Mouse (Mus musculus) cerebellum, adult 11-12 months (tissue): Measurements from ENCODE around the gene Cntn6.

Source experiments
- DNase-seq: peaks from one replicate; pipeline ENCODE4 v3.0.0; 2022

Gene Cntn6

DNA sequence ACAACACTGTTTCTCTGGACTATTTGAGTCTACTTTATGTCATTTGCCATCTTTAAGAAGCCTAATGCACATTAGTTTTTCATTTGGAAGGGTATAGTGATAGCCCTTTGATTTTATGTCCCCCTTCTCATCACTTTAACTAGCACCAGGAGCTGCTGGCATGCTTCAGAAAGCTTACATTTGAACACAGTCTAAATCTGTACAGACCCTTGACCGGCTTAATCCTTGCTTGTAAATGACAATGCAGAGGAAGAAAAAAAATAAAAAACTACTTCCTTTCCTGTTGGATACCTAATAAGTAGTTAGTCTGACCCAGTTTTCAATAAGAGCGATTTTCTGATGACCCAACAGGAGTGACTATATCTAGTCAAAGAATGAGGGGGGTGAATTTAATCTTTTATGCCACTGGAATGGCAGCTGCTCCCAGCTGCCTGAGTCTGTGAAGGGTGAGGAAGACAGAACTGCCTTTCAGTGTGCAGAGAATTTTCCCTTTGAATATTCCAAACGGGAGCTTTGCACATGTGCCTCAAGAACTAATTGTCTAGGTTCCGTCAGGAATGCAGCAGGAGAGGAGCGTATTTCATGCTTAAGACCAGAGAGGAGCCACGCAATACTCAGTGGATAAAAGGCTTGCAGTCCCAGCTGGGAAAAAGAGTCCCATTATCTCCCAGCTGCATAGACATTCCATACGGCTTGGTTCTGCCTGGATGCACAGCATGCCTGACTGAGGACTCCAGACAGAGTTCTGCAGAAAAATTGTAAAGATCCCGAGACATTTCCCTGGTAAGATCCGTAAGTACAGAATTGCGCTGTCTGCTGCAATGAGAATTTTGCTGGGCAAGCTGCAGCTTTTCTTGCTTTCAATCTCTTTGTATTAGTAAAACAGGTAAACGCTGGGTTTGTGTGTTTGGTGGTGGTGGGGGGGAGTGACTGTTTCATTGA, at the start of gene Cntn6:
Cntn6 (plus strand) TSS at position 301 of the 942 bp plus-strand sequence.
- peak; percentile 47 for DNase-seq

- DNase-seq = no peak
These were observed 48.9 kb upstream of the Cntn6 start for GRCm38 (mm10) chr6:104443731-104444130.

DNA sequence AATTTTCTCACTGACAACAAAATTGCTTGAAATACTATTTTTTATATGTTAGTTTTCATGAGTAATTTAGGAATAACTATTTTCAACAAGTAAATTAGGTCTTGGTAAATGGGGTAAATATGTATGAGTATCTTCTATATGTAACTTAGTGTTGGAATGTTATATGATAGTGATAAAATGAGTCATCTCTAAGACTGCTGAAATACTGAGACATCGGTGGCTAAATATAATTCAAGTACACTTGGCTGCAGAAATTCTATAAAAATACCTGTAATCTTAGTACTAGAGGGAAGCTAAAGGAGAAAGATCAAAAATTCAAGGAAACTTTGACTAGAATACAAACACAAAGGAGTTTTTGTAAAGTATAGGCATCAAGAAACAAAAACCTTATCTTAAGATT, 21.9 kb upstream of the Cntn6 start:
- no peak for DNase-seq

DNA sequence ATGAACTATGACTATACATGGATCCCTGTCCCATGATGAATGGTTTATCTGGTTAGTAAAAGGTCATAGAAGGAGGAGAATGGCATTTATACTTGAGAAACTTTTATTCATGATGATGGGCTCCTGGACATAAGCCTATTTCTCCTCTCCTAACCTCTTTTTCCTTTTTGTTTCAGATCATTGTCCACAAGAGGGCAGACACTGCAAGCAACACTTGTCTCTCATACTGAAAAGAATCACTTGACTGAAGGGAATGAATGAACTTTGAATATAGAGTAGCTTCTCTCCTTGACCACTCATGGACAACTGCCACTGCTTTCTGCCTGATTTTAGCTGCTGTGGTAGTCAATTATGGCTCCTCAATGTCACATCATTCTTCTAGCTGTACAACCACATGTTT, 13.3 kb upstream of the Cntn6 start:
- no peak for DNase-seq

DNA sequence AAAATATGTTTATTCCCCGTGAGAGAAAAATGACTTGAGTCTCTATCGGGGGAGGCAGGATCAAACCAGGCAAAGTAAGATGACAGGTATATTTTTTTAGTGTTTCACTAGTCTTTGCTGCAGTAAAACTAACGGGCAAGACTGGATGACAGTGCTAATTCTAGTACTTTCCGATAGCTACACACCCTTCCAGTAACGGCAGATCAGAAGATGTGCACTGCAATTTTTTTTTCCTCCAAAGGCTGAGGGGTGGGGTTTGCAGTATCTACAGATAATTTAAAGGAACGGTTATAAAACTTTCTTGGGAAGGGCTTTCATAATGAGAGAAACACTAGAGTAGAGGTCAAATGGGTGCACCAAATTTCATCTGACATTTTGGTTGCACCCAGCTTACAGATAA, 869 bp downstream of the Cntn6 start:
- DNase-seq = peak; percentile 13

- no peak for DNase-seq
These were observed 3.2 kb downstream of the Cntn6 start for GRCm38 (mm10) chr6:104495801-104496200.

- DNase-seq = no peak
These were observed 71.4 kb downstream of the Cntn6 start for GRCm38 (mm10) chr6:104563993-104564392.

GRCm38 (mm10) chr6:104569564-104569963, 77.0 kb downstream of the Cntn6 start:
- DNase-seq = no peak

DNA sequence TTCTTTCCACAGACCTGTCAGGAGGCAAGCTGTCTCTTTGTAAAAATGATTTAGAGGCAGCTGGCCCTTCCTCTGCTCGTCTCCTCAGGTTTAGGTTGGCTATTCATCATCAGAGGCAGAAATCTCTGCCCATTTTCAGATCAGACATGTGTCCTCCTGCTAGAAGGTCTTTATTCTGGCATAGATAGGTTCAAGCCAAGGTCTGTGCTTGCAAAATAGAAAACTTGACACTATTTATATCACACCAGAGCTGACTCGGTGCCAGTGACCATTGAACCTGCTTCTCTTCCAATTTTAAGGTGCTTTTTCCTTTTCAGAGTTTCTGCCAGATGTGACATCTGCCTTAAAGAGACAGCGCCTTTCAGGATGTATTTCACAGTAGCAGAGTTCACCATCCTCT, 95.4 kb downstream of the Cntn6 start:
- peak; percentile 22 for DNase-seq

GRCm38 (mm10) chr6:104600838-104601397, 108.3 kb downstream of the Cntn6 start:
- no peak for DNase-seq

DNA sequence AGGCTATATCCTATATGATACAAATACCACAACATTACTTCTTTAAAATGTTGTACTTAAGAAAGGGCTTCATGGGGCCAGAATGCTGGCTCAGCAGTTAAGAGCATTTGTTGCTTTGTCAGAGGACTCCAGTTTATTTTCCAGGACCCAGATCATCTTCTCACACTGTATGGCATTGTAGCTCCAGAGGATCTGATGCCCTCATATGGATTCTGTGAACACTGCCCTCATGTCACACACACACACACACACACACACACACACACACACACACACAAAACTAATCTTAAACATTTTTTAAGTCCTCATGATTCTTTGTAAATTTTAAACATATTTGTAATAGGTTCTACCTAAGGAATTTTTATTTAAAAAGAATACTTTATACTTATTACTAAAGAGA, 110.3 kb downstream of the Cntn6 start:
- DNase-seq = no peak

- no peak for DNase-seq
These were observed 110.8 kb downstream of the Cntn6 start for GRCm38 (mm10) chr6:104603371-104603770.

GRCm38 (mm10) chr6:104605214-104605613, 112.6 kb downstream of the Cntn6 start:
- DNase-seq = no peak

DNA sequence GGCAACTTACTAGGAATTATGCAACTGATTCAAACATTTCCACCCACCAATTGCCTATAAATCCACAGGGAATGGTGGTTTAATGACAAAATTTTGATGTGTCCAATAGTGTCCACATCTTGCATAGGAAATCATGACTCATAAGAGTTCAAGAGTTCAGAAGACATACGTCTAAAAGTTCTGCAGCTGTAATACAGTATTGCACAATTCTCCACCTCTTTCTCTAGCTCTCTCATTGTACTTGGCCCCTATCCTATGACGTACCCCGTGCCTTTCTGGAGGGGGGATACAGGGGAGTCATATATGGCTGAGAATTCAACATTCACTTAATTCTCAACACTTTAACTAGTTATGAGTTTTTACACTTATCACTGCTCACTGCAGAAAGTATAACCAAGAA, 160.9 kb downstream of the Cntn6 start:
- DNase-seq = no peak

DNA sequence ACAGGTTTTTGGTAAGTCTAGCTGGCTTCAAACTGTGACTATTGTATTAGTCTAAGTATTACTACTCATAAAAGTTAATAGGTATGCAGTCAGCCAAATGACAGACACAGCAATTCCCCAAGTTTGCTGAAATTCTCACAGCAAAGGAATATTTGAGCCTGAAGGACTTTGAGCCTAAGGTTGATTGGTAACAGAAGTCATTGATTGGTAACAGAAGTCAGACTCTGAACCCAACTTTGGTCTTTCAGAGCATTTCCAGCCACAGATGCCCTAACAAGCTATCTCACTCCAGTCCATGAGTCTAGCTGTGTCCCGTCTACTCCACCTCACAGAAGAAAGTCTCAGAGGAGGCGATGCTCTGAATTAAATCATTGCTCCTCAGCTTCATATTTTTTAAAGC, 176.1 kb downstream of the Cntn6 start:
- DNase-seq = no peak

GRCm38 (mm10) chr6:104674249-104674648, 181.7 kb downstream of the Cntn6 start:
- DNase-seq = no peak

DNA sequence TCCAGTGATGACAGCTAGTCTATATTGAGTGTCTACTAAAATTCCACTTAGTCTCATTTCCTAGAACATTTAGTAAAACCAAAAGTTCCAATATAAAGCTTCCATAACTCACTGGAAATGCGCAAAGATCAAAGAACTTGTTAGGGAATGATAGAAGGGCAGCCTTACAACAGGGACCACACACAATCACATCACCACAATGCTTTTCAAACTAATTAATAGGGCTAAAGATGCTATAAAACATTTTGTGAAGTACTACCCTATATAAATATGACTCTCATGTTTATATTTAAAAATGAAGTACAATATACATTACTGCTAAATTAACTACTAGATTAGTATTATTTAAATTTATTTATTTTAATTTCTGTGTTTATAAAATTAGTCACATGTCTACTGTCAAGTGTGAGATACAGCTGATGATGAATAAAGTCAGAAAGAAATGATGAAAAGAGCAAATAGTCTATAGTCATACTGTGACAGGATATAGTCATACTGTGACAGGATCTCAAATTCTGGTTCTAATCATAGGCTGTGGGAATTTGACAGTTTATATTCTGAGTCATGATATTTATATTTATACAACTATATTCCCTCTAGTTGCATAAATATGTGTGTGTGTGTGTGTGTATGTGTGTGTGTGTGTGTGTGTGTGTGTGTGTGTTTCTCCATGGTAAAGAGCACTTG, 187.4 kb downstream of the Cntn6 start:
- DNase-seq = no peak

GRCm38 (mm10) chr6:104687980-104688379, 195.4 kb downstream of the Cntn6 start:
- DNase-seq = peak; percentile 34

DNA sequence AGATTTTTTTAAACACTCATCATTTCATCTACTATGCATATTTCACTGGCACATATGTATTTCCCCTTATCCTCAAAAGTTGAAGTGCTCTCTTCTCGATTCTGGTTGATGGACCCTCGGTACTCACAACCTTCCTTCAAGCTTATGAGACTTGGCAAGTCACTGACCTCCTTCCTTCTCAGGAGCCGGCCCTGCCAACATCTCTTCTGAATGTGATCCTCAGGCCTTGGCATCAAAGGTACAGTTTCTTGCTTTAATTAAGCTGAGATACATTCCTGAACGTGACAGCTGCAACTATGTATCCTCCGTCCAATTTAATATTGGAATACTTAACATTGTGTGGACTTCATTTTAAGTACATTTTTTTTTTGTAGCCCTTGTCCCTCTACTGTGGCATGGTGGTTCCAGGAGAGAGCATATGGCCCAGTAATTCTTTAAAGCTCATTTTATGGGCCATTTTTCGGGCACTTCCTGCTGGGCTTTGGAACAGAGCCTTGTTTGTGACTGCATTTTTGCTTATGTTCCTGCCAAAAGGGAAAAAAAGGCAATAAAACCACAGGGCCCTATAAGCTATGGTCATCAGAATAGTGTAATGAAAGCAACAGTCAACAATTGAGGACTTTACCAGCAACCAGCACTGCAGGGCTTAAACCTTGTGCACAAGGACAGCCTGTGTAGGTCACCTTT, 196.0 kb downstream of the Cntn6 start:
- DNase-seq = peak; percentile 92

DNA sequence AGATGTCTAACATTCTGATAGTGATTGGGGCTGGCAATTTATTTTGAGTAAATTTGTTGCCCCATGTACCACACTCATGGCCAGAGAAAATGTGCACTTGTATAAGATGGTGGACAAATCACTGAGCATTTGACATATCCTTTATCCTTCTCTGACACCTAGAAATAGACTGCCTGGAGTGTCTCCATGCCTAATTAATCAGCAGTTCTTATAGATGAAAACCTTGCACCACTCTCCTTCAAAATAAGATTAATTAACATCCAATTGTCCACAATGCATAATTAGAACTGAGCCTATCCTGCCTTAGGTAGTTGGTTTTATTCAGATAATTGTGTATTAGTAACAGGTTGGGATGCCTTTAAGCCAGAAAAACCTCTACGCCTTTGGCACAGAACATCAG, 236.0 kb downstream of the Cntn6 start:
- DNase-seq = no peak

GRCm38 (mm10) chr6:104734256-104734655, 241.7 kb downstream of the Cntn6 start:
- DNase-seq = peak; percentile 12

- no peak for DNase-seq
These were observed 246.4 kb downstream of the Cntn6 start for GRCm38 (mm10) chr6:104738999-104739398.

DNA sequence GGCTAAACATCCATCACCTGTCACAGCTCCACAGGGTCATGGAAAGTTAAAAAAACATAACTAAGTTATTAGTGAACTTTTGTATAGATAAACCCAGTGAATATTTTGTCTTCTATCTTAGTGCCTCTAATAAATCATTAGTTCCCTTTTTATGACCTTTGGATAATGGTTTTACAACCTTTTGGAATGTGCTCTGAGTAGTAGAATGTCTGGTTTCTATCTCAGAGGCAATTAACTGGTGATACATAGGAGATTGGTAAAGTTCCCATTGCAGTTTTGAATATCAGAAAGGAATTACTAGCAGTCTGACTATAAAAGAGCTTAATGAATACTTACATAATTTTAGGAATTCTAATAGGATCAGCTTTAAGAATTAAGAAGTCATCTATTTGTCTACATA, 265.5 kb downstream of the Cntn6 start:
- no peak for DNase-seq
